In genomic region chr15:100042048-100042400, GRCm38 (mm10) we compare ENCODE assay signal across 9 mouse cellular contexts. TPM values are rescaled to one million over a fixed set of nuclear protein-coding genes. Genes with fewer than 3 reads are reported as not detected.
DNase-seq lines count a peak whose midpoint lies in the region; ATAC-seq and TF ChIP-seq lines count a peak whose summit lies in the region.
"Had no signal": no experiment of that assay in that cellular context is flagged by ENCODE, and none has a peak within 500 bp of the region (broad histone marks: within the 10 kb centered on the region; RNA-seq: fewer than 3 reads in every experiment).

No protein-coding gene starts in this region.

- H3K79me2 ChIP-seq in CH12.LX (replicated peaks; ENCODE audit: control insufficient read depth, extremely low read depth, insufficient read depth, poor library complexity, severe bottlenecking) = peaks cover 44% of the 10 kb centered on the region

- no peak overlapping the region for H3K9ac ChIP-seq in heart, embryonic 15.5 days
- H3K9ac ChIP-seq in CH12.LX (ENCODE audit: insufficient read depth, low read depth) = peak overlapping the region; percentile 38
- peak overlapping the region; percentile 32; the same call in 1 of the 2 replicates for H3K9ac ChIP-seq in forebrain, embryonic 14.5 days (ENCODE audit: low read length)
- no peak overlapping the region for H3K9ac ChIP-seq in liver, postnatal 0 days (replicated peaks)

- H3K9me3 ChIP-seq in heart, embryonic 15.5 days (replicated peaks) = no peaks in the 10 kb centered on the region
- no peaks in the 10 kb centered on the region for H3K9me3 ChIP-seq in CH12.LX (replicated peaks; ENCODE audit: low read length)
- no peaks in the 10 kb centered on the region for H3K9me3 ChIP-seq in forebrain, embryonic 14.5 days (replicated peaks; ENCODE audit: control insufficient read depth, low read length)
- H3K9me3 ChIP-seq in liver, postnatal 0 days (ENCODE audit: low read length) = no peaks in the 10 kb centered on the region

- peak overlapping the region; percentile 31; the same call in 1 of the 2 replicates for H3K27ac ChIP-seq in heart, embryonic 15.5 days
- peak overlapping the region; percentile 33 for H3K27ac ChIP-seq in CH12.LX (ENCODE audit: insufficient read depth, low read depth)
- H3K27ac ChIP-seq in forebrain, embryonic 14.5 days (ENCODE audit: low read depth, low read length) = peak overlapping the region; percentile 11; the same call in 1 of the 2 replicates
- H3K27ac ChIP-seq in liver, postnatal 0 days (ENCODE audit: low read depth) = no peak overlapping the region

- H3K4me2 ChIP-seq in heart, embryonic 15.5 days = peak overlapping the region; percentile 76
- H3K4me2 ChIP-seq in CH12.LX (ENCODE audit: insufficient read depth, low read depth, poor library complexity, severe bottlenecking) = peak overlapping the region; percentile 94
- peak overlapping the region; percentile 47 for H3K4me2 ChIP-seq in forebrain, embryonic 14.5 days (ENCODE audit: low read length)
- H3K4me2 ChIP-seq in liver, postnatal 0 days (ENCODE audit: low read depth, low read length) = peak overlapping the region; percentile 31

- no peak for TF ChIP-seq CTCF in CH12.LX (conservative IDR thresholded peaks at IDR 0.05 in 1 of 2, IDR thresholded peaks at IDR 0.05 in 1 of 2; ENCODE audit: low read depth in 2 of 2, low read length in 2 of 2)
- TF ChIP-seq CTCF in liver, postnatal 0 days (IDR thresholded peaks at IDR 0.05; ENCODE audit: low read depth) = no peak

- peaks cover 33% of the 10 kb centered on the region for H3K4me1 ChIP-seq in heart, embryonic 15.5 days (replicated peaks)
- peaks cover 17 to 68% of the 10 kb centered on the region in 2 experiments for H3K4me1 ChIP-seq in CH12.LX (ENCODE audit: control insufficient read depth in 1 of 2, insufficient read depth in 2 of 2)
- H3K4me1 ChIP-seq in forebrain, embryonic 14.5 days (ENCODE audit: control insufficient read depth, insufficient read depth, low read length) = peaks cover 26% of the 10 kb centered on the region
- peaks cover 26% of the 10 kb centered on the region for H3K4me1 ChIP-seq in liver, postnatal 0 days (ENCODE audit: insufficient read depth)

- DNase-seq in heart, postnatal 25 days (ENCODE audit: low spot score) = no peak
- no peak for DNase-seq in CH12.LX (ENCODE audit: extremely low read depth)
- no peak for DNase-seq in forebrain, embryonic 14.5 days (ENCODE audit: low spot score)
- no peak for DNase-seq in liver, postnatal 0 days
- no peak for DNase-seq in right cerebral cortex, postnatal 14 days
- DNase-seq in layer of hippocampus, adult 8-10 months (ENCODE audit: low spot score in 2 of 2) = no peak
- DNase-seq in cerebellum, adult 11-12 months = no peak
- DNase-seq: gastrocnemius, postnatal 10 days had no signal

- H3K27me3 ChIP-seq in heart, embryonic 15.5 days = no peaks in the 10 kb centered on the region
- peaks cover 5% of the 10 kb centered on the region for H3K27me3 ChIP-seq in CH12.LX (replicated peaks)
- H3K27me3 ChIP-seq in forebrain, embryonic 14.5 days (replicated peaks; ENCODE audit: control insufficient read depth, insufficient read depth, low read length) = no peaks in the 10 kb centered on the region
- no peaks in the 10 kb centered on the region for H3K27me3 ChIP-seq in liver, postnatal 0 days (ENCODE audit: insufficient read depth, low read length)

- H3K36me3 ChIP-seq in heart, embryonic 15.5 days = no peaks in the 10 kb centered on the region
- peaks cover 3 to 16% of the 10 kb centered on the region in 2 experiments for H3K36me3 ChIP-seq in CH12.LX (replicated peaks in 1 of 2; ENCODE audit: control insufficient read depth in 1 of 2, insufficient read depth in 1 of 2, low read length in 1 of 2)
- H3K36me3 ChIP-seq in forebrain, embryonic 14.5 days (ENCODE audit: control insufficient read depth, insufficient read depth, low read length) = 0 out of 2 replicates have a peak, but pooled peaks cover 3% of the 10 kb centered on the region
- 0 out of 2 replicates have a peak, but pooled peaks cover 4% of the 10 kb centered on the region for H3K36me3 ChIP-seq in liver, postnatal 0 days (replicated peaks; ENCODE audit: insufficient read depth, low read length)

- dilution Hi-C loops in CH12.LX (cut with MboI; ENCODE audit: extremely low pct_ligation_motif_present, extremely low pct_unique_long_range_greater_than_20kb, low sequenced_read_pairs) = no loop called here

- 52% methylated on average over 9 of the region's 9 CpGs for WGBS in heart, embryonic 15.5 days
- 76% methylated on average over 9 of the region's 9 CpGs for WGBS in forebrain, embryonic 14.5 days
- 52% methylated on average over 9 of the region's 9 CpGs for WGBS in liver, postnatal 0 days (ENCODE audit: insufficient replicate concordance)

- TF ChIP-seq POLR2A in CH12.LX (IDR thresholded peaks at IDR 0.05; ENCODE audit: low read depth, low read length) = no peak

- no peak overlapping the region for H3K4me3 ChIP-seq in heart, embryonic 15.5 days
- H3K4me3 ChIP-seq in CH12.LX (replicated peaks in 1 of 3; ENCODE audit: low read depth in 2 of 3, low read length in 2 of 3, poor library complexity in 1 of 3) = peak overlapping the region; percentile 35 to 87 (median 38)
- H3K4me3 ChIP-seq in forebrain, embryonic 14.5 days (ENCODE audit: low read depth, low read length) = no peak overlapping the region
- H3K4me3 ChIP-seq in liver, postnatal 0 days (ENCODE audit: low read depth, low read length) = no peak overlapping the region

- in situ Hi-C loops in CH12.LX (cut with MboI; ENCODE audit: low pct_ligation_motif_present, low pct_unique_long_range_greater_than_20kb, low sequenced_read_pairs) = loop anchor here (5.0 kb wide), 1 partner anchor 35 kb away; no protein-coding TSS in a partner anchor

- no peak for TF ChIP-seq EP300 in CH12.LX (IDR thresholded peaks at IDR 0.05; ENCODE audit: low read length)
- no peak for TF ChIP-seq EP300 in liver, postnatal 0 days (IDR thresholded peaks at IDR 0.05; ENCODE audit: low read depth)

- intact Hi-C loops in heart, postnatal 25 days (cut with DNase I) = loop anchor here (5.0 kb wide), 1 partner anchor 40 kb away; no protein-coding TSS in a partner anchor

- no peak for TF ChIP-seq RAD21 in CH12.LX (IDR thresholded peaks at IDR 0.05; ENCODE audit: low read depth, low read length)

- ATAC-seq in heart, embryonic 15.5 days (replicated peaks; ENCODE audit: insufficient number of reproducible peaks, insufficient read depth, low FRiP score, low read depth) = no peak
- ATAC-seq in forebrain, embryonic 14.5 days = no peak
- no peak for ATAC-seq in liver, postnatal 0 days

TF ChIP-seq in CH12.LX, 34 proteins besides CTCF, POLR2A, EP300 and RAD21:
- TF ChIP-seq JUN (IDR thresholded peaks at IDR 0.05; ENCODE audit: insufficient read depth, low read depth, low read length) (no peak), RCOR1 (conservative IDR thresholded peaks at IDR 0.05; ENCODE audit: low read depth, low read length) (no peak), BHLHE40 (IDR thresholded peaks at IDR 0.05; ENCODE audit: low read depth, low read length) (no peak), MYC (IDR thresholded peaks at IDR 0.05; ENCODE audit: low read depth, low read length) (no peak), TCF12 (IDR thresholded peaks at IDR 0.05; ENCODE audit: low read depth, low read length) (no peak), GABPA (IDR thresholded peaks at IDR 0.05; ENCODE audit: insufficient replicate concordance, low read depth, low read length) (no peak), MEF2A (IDR thresholded peaks at IDR 0.05; ENCODE audit: borderline replicate concordance, low read depth, low read length) (no peak), ZC3H11A (IDR thresholded peaks at IDR 0.05; ENCODE audit: low read depth, low read length) (no peak), KAT2A (IDR thresholded peaks at IDR 0.05; ENCODE audit: insufficient replicate concordance, low read length) (no peak), SIN3A (IDR thresholded peaks at IDR 0.05; ENCODE audit: low read length) (no peak; the same call in 1 of the 2 replicates)

RNA-seq across cellular contexts. Expression of gene Dip2b, which starts 3.6 kb away (rescaled TPM):
- 11.4 and 13.7 TPM in 2 replicates for polyA plus RNA-seq in heart, embryonic 15.5 days (2015; fragmentation: Nextera tagmentation; extraction: Ambion mirVana)
- 10 to 100 TPM; 21.6 to 23.3 TPM for total RNA-seq in heart, postnatal 25 days (2021)
- total RNA-seq in CH12.LX (2012; rRNA removed) (15.1 and 16.7 TPM in 2 replicates), CH12.LX (2014; rRNA removed) (13.0 and 15.7 TPM in 2 replicates)
- polyA plus RNA-seq in CH12.LX (2012; ENCODE audit: insufficient read length, low read depth) = 14.3 and 18.2 TPM in 2 replicates
- 16.3 and 21.3 TPM in 2 replicates for polyA plus RNA-seq in forebrain, embryonic 14.5 days (2014; fragmentation: Nextera tagmentation; extraction: Ambion mirVana)
- 2.1 and 2.3 TPM in 2 replicates for polyA plus RNA-seq in liver, postnatal 0 days (2015; fragmentation: Nextera tagmentation; extraction: Ambion mirVana)
- 10 to 100 TPM; 46.0 to 55.2 (median 48.7) TPM for total RNA-seq in layer of hippocampus, adult 8-10 months (2022)

Comparison
In these comparisons a context has a peak if more than half of its experiments do, and no peak if none do; other contexts are left out.
1. H3K4me2 ChIP-seq: peak in every context shown above with its lines; median percentile 94 in CH12.LX; 76 in heart, embryonic 15.5 days; 47 in forebrain, embryonic 14.5 days; 31 in liver, postnatal 0 days.
2. H3K4me3 ChIP-seq: peak in CH12.LX (3 of 3); none in heart, embryonic 15.5 days (single experiment), forebrain, embryonic 14.5 days (single experiment) and liver, postnatal 0 days (single experiment).
3. H3K9ac ChIP-seq: peak in CH12.LX (single experiment) and forebrain, embryonic 14.5 days (single experiment); none in heart, embryonic 15.5 days (single experiment) and liver, postnatal 0 days (single experiment).